Mouse (Mus musculus) embryonic fibroblast, embryonic 13.5 days (primary cell): ENCODE measurements around the gene AL731706.2.

Source experiments
- CTCF ChIP-seq: IDR thresholded peaks from 2 replicates; pipeline ENCODE4 v1.5.1; 2011; ENCODE audit warnings: mild to moderate bottlenecking, control low read depth, low read length, moderate library complexity, borderline replicate concordance; ENCODE audit not compliant: insufficient read depth
- POLR2A ChIP-seq: IDR thresholded peaks from 2 replicates; pipeline ENCODE4 v1.6.1; 2011; ENCODE audit warnings: low read depth, mild to moderate bottlenecking, control low read depth, low read length, moderate library complexity

GRCm38 (mm10) chr2:136835882-136836281, 49.6 kb downstream of the AL731706.2 start:
- TF ChIP-seq CTCF (no peak), POLR2A (no peak)
